Mouse (Mus musculus) E14TG2a.4 (cell line): ENCODE results near the gene Rpusd4.

Experiments used
- CTCF ChIP-seq: conservative IDR thresholded peaks from 2 replicates; pipeline ENCODE4 v1.5.1; 2014; ENCODE audit warnings: low read length
- NANOG ChIP-seq: IDR thresholded peaks from 2 replicates; pipeline ENCODE4 v1.6.1; 2014; ENCODE audit warnings: borderline replicate concordance, low read length, mixed read lengths

DNA sequence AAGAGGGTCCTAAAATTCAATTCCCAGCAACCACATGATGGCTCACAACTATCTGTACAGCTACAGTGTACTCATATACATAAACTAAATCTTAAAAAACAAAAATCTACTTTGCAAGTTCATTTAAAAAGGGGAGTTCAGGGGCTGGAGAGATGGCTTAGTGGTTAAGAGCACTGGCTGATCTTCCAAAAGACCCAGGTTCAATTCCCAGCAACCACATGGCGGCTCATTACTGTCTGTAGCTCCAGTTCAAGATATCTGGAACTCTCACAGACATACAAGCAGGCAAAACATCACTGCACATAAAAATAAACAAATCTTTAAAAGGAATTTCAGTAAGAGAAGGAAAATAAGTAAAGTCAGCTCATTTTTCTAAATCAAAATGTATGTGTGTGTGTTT lies 29.3 kb upstream of the Rpusd4 start:
- TF ChIP-seq CTCF, result no peak
- TF ChIP-seq NANOG, result no peak
